Mouse (Mus musculus): ENCODE measurements around the gene Camk2d. TPM values are rescaled to one million over a fixed set of nuclear protein-coding genes. Genes with fewer than 3 reads are reported as not detected.

The Camk2d gene
- polyA plus RNA-seq, 1 experiment, result 0.01 TPM

GRCm38 (mm10) chr3:126732323-126732722, 136.2 kb downstream of the Camk2d start:
- no peak for TF ChIP-seq GATA1 (IDR thresholded peaks at IDR 0.05; ENCODE audit: low read length)

- no peak for TF ChIP-seq GATA1 (IDR thresholded peaks at IDR 0.05; ENCODE audit: low read length)
These were observed 138.4 kb downstream of the Camk2d start for GRCm38 (mm10) chr3:126734533-126734932.

- TF ChIP-seq GATA1 (IDR thresholded peaks at IDR 0.05; ENCODE audit: low read length), result no peak
These were observed 139.1 kb downstream of the Camk2d start for GRCm38 (mm10) chr3:126735211-126735610.

- no peak for TF ChIP-seq GATA1 (IDR thresholded peaks at IDR 0.05; ENCODE audit: low read length)
These were observed 141.0 kb downstream of the Camk2d start for GRCm38 (mm10) chr3:126737128-126737527.

- TF ChIP-seq GATA1 (IDR thresholded peaks at IDR 0.05; ENCODE audit: low read length), result no peak
These were observed 144.0 kb downstream of the Camk2d start for GRCm38 (mm10) chr3:126740146-126740545.

- TF ChIP-seq GATA1 (IDR thresholded peaks at IDR 0.05; ENCODE audit: low read length), result no peak
These were observed 148.5 kb downstream of the Camk2d start for GRCm38 (mm10) chr3:126744432-126745133.

- TF ChIP-seq GATA1 (IDR thresholded peaks at IDR 0.05; ENCODE audit: low read length), result no peak
These were observed 150.2 kb downstream of the Camk2d start for GRCm38 (mm10) chr3:126746148-126746803.

GRCm38 (mm10) chr3:126747628-126748027, 151.5 kb downstream of the Camk2d start:
- no peak for TF ChIP-seq GATA1 (IDR thresholded peaks at IDR 0.05; ENCODE audit: low read length)

- TF ChIP-seq GATA1 (IDR thresholded peaks at IDR 0.05; ENCODE audit: low read length), result no peak
These were observed 155.4 kb downstream of the Camk2d start for GRCm38 (mm10) chr3:126751377-126752098.

- no peak for TF ChIP-seq GATA1 (IDR thresholded peaks at IDR 0.05; ENCODE audit: low read length)
These were observed 156.9 kb downstream of the Camk2d start for GRCm38 (mm10) chr3:126752978-126753377.

- TF ChIP-seq GATA1 (IDR thresholded peaks at IDR 0.05; ENCODE audit: low read length), result no peak
These were observed 162.3 kb downstream of the Camk2d start for GRCm38 (mm10) chr3:126758398-126758797.

GRCm38 (mm10) chr3:126760608-126761007, 164.5 kb downstream of the Camk2d start:
- no peak for TF ChIP-seq GATA1 (IDR thresholded peaks at IDR 0.05; ENCODE audit: low read length)

- no peak for TF ChIP-seq GATA1 (IDR thresholded peaks at IDR 0.05; ENCODE audit: low read length)
These were observed 168.6 kb downstream of the Camk2d start for GRCm38 (mm10) chr3:126764745-126765144.

- no peak for TF ChIP-seq GATA1 (IDR thresholded peaks at IDR 0.05; ENCODE audit: low read length)
These were observed 174.0 kb downstream of the Camk2d start for GRCm38 (mm10) chr3:126770056-126770455.

GRCm38 (mm10) chr3:126771032-126771431, 174.9 kb downstream of the Camk2d start:
- no peak for TF ChIP-seq GATA1 (IDR thresholded peaks at IDR 0.05; ENCODE audit: low read length)

- TF ChIP-seq GATA1 (IDR thresholded peaks at IDR 0.05; ENCODE audit: low read length), result no peak
These were observed 175.4 kb downstream of the Camk2d start for GRCm38 (mm10) chr3:126771541-126771940.

Data from G1E-ER4 (cell line).